25 mouse cellular contexts compared by ENCODE assay signal in the genomic region with DNA sequence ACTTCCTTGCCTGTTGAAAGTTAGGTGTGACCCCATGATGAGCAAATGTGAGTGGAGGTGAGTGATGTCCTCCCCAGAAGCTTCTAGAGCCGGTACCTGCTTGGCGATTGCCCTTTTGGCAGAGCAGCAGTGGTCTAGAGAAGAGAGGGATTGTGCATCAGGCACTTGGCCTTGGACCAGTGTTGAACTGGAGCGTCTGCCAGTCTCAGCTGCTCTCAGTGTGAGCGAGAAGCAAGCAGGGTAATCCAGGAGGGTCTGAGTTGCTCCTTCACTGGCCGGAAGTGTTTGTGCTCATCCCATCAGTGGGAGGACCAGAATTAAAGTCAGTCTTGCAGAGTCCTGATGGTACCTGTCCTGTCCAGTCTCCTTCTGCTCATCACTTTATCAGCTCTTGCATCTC.
DNase-seq lines count a peak whose midpoint lies in the region; ATAC-seq and TF ChIP-seq lines count a peak whose summit lies in the region.
"Had no signal": no experiment of that assay in that cellular context is flagged by ENCODE, and none has a peak within 500 bp of the region (broad histone marks: within the 10 kb centered on the region; RNA-seq: fewer than 3 reads in every experiment).

No protein-coding gene starts in this region.

- peak; percentile 85 for DNase-seq in heart, adult 11 months
- DNase-seq in heart, postnatal 4 days = no peak
- no peak for DNase-seq in G1E (ENCODE audit: low spot score)
- DNase-seq in cerebellum, adult 18-20 months = peak; percentile 75 to 84
- DNase-seq in cerebellum, postnatal 14 days = peak; percentile 87 to 90
- DNase-seq in adipocyte (ENCODE audit: low spot score) = no peak
- DNase-seq in heart, adult 9 months (ENCODE audit: low spot score in 2 of 2) = no peak
- DNase-seq: adrenal gland, postnatal 25 days; forebrain, postnatal 0 days; gastrocnemius, postnatal 14 days; heart, adult 2 months; kidney, adult 8-10 months; kidney, postnatal 25 days; liver; lung, postnatal 36 days; right cerebral cortex, adult 18-20 months; right cerebral cortex, postnatal 4 days; thymus, postnatal 4 days had no signal

- no peaks in the 10 kb centered on the region for H3K27me3 ChIP-seq in G1E (ENCODE audit: insufficient read depth, low read length)
- H3K27me3 ChIP-seq: liver, embryonic 15.5 days; lung, embryonic 15.5 days; stomach, embryonic 15.5 days had no signal

- no peak overlapping the region for H3K4me3 ChIP-seq in G1E (ENCODE audit: low read depth, low read length)
- H3K4me3 ChIP-seq: embryonic facial prominence, embryonic 10.5 days; heart, adult 2 months; left cerebral cortex, adult 2 months; liver, embryonic 15.5 days; lung, embryonic 15.5 days; megakaryocyte, embryonic 14.5 days; stomach, embryonic 15.5 days had no signal

- peaks cover 19% of the 10 kb centered on the region for H3K9me3 ChIP-seq in G1E (replicated peaks)
- H3K9me3 ChIP-seq: embryonic facial prominence, embryonic 10.5 days; liver, embryonic 15.5 days; lung, embryonic 15.5 days; stomach, embryonic 15.5 days had no signal

- no peaks in the 10 kb centered on the region for H3K4me1 ChIP-seq in G1E (ENCODE audit: insufficient read depth, low read depth, low read length)
- H3K4me1 ChIP-seq: embryonic facial prominence, embryonic 10.5 days; liver, embryonic 15.5 days; lung, embryonic 15.5 days; megakaryocyte, embryonic 14.5 days; stomach, embryonic 15.5 days had no signal

- peak; percentile 8; the same call in 1 of the 2 replicates for ATAC-seq in G1E (ENCODE audit: extremely low read depth, insufficient number of reproducible peaks, low FRiP score, poor library complexity, severe bottlenecking)
- ATAC-seq: forebrain, postnatal 0 days; midbrain, embryonic 16.5 days had no signal

- no peaks in the 10 kb centered on the region for H3K36me3 ChIP-seq in G1E (replicated peaks)
- H3K36me3 ChIP-seq: embryonic facial prominence, embryonic 10.5 days; liver, embryonic 15.5 days; lung, embryonic 15.5 days; stomach, embryonic 15.5 days had no signal

- TF ChIP-seq CTCF in G1E (IDR thresholded peaks at IDR 0.05; ENCODE audit: low read depth, low read length) = no peak

Comparison
In these comparisons a context has a peak if more than half of its experiments do, and no peak if none do; other contexts are left out.
1. DNase-seq: peak in heart, adult 11 months (single experiment), cerebellum, adult 18-20 months (2 of 2) and cerebellum, postnatal 14 days (2 of 2); none in heart, postnatal 4 days (single experiment), G1E (single experiment), adipocyte (single experiment) and heart, adult 9 months (0 of 2).